Comparison of ENCODE assay signal across 11 mouse cellular contexts in genomic region chr13:45165159-45165558, GRCm38 (mm10).
DNase-seq lines count a peak whose midpoint lies in the region; ATAC-seq and TF ChIP-seq lines count a peak whose summit lies in the region.
"Had no signal": no experiment of that assay in that cellular context is flagged by ENCODE, and none has a peak within 500 bp of the region (broad histone marks: within the 10 kb centered on the region; RNA-seq: fewer than 3 reads in every experiment).

No protein-coding gene starts in this region.

- H3K27me3 ChIP-seq in heart, postnatal 0 days (ENCODE audit: control insufficient read depth, insufficient read depth, low read length) = no peaks in the 10 kb centered on the region
- H3K27me3 ChIP-seq in lung, postnatal 0 days (replicated peaks; ENCODE audit: insufficient read depth, low read length) = no peaks in the 10 kb centered on the region
- peaks cover 24% of the 10 kb centered on the region for H3K27me3 ChIP-seq in G1E (ENCODE audit: insufficient read depth, low read length)
- no peaks in the 10 kb centered on the region; the same call in 1 of the 2 replicates for H3K27me3 ChIP-seq in small intestine, adult 2 months (ENCODE audit: control insufficient read depth, insufficient read depth, low read length)
- H3K27me3 ChIP-seq in neural tube, embryonic 15.5 days (replicated peaks) = no peaks in the 10 kb centered on the region
- H3K27me3 ChIP-seq: heart, embryonic 13.5 days had no signal

- peak; percentile 36; the same call in 1 of the 2 replicates for TF ChIP-seq CTCF in heart, postnatal 0 days (IDR thresholded peaks at IDR 0.05; ENCODE audit: low read depth)
- peak; percentile 55 for TF ChIP-seq CTCF in lung, postnatal 0 days (IDR thresholded peaks at IDR 0.05)
- TF ChIP-seq CTCF in G1E (IDR thresholded peaks at IDR 0.05; ENCODE audit: low read depth, low read length) = 0 out of 2 replicates have a peak, but pooled peaks have one; percentile 5
- TF ChIP-seq CTCF in small intestine, adult 2 months (IDR thresholded peaks at IDR 0.05; ENCODE audit: extremely low read depth, insufficient read length, insufficient replicate concordance, low read depth, low read length) = peak; percentile 46; the same call in 1 of the 2 replicates

- no peaks in the 10 kb centered on the region for H3K4me1 ChIP-seq in heart, postnatal 0 days (ENCODE audit: control insufficient read depth, insufficient read depth)
- no peaks in the 10 kb centered on the region for H3K4me1 ChIP-seq in lung, postnatal 0 days (ENCODE audit: insufficient read depth, low read depth, low read length)
- no peaks in the 10 kb centered on the region for H3K4me1 ChIP-seq in G1E (ENCODE audit: insufficient read depth, low read depth, low read length)
- no peaks in the 10 kb centered on the region for H3K4me1 ChIP-seq in small intestine, adult 2 months (ENCODE audit: control insufficient read depth, insufficient read depth, insufficient read length, low read length)
- H3K4me1 ChIP-seq in neural tube, embryonic 15.5 days = peaks cover 4% of the 10 kb centered on the region; the same call in 1 of the 2 replicates
- H3K4me1 ChIP-seq: heart, embryonic 13.5 days had no signal

- no peak overlapping the region for H3K4me3 ChIP-seq in heart, postnatal 0 days (ENCODE audit: low read depth, low read length)
- no peak overlapping the region for H3K4me3 ChIP-seq in lung, postnatal 0 days (ENCODE audit: low read depth, low read length)
- no peak overlapping the region for H3K4me3 ChIP-seq in G1E (ENCODE audit: low read depth, low read length)
- H3K4me3 ChIP-seq in small intestine, adult 2 months (ENCODE audit: low read depth, low read length) = no peak overlapping the region
- H3K4me3 ChIP-seq in neural tube, embryonic 15.5 days (replicated peaks) = no peak overlapping the region
- H3K4me3 ChIP-seq: heart, embryonic 13.5 days had no signal

- no peak overlapping the region for H3K4me2 ChIP-seq in heart, postnatal 0 days (ENCODE audit: low read depth, low read length)
- H3K4me2 ChIP-seq in lung, postnatal 0 days (replicated peaks; ENCODE audit: low read depth, low read length) = no peak overlapping the region
- H3K4me2 ChIP-seq in neural tube, embryonic 15.5 days = no peak overlapping the region
- H3K4me2 ChIP-seq: heart, embryonic 13.5 days had no signal

- TF ChIP-seq EP300 in heart, postnatal 0 days (IDR thresholded peaks at IDR 0.05; ENCODE audit: low read depth) = no peak
- no peak for TF ChIP-seq EP300 in lung, postnatal 0 days (IDR thresholded peaks at IDR 0.05)

- no peak for ATAC-seq in heart, postnatal 0 days (ENCODE audit: insufficient read depth, low read depth)
- no peak for ATAC-seq in lung, postnatal 0 days
- no peak for ATAC-seq in G1E (ENCODE audit: extremely low read depth, insufficient number of reproducible peaks, low FRiP score, poor library complexity, severe bottlenecking)
- ATAC-seq in neural tube, embryonic 15.5 days (ENCODE audit: low FRiP score) = no peak

- intact Hi-C loops in heart, postnatal 25 days (cut with DNase I) = loop anchor here (10.0 kb wide), 1 partner anchor 280 kb away; no protein-coding TSS in a partner anchor

- DNase-seq in heart, postnatal 0 days (ENCODE audit: low spot score) = no peak
- no peak for DNase-seq in heart, postnatal 25 days (ENCODE audit: low spot score)
- no peak for DNase-seq in lung, postnatal 0 days (ENCODE audit: low spot score)
- no peak for DNase-seq in lung, postnatal 25 days (ENCODE audit: low spot score)
- DNase-seq in G1E (ENCODE audit: low spot score) = no peak
- DNase-seq in layer of hippocampus, adult 9-10 months (ENCODE audit: low spot score) = no peak
- DNase-seq: cerebellum, adult 11-12 months; right cerebral cortex, postnatal 25 days had no signal

- H3K9ac ChIP-seq in heart, postnatal 0 days (replicated peaks; ENCODE audit: low read depth, low read length) = no peak overlapping the region
- H3K9ac ChIP-seq in lung, postnatal 0 days (replicated peaks; ENCODE audit: low read depth) = no peak overlapping the region
- no peak overlapping the region for H3K9ac ChIP-seq in neural tube, embryonic 15.5 days (replicated peaks)
- H3K9ac ChIP-seq: heart, embryonic 13.5 days had no signal

- H3K27ac ChIP-seq in heart, postnatal 0 days (ENCODE audit: low read depth) = no peak overlapping the region
- no peak overlapping the region for H3K27ac ChIP-seq in lung, postnatal 0 days (ENCODE audit: low read length)
- no peak overlapping the region for H3K27ac ChIP-seq in small intestine, adult 2 months (ENCODE audit: insufficient read depth, low read depth, low read length)
- no peak overlapping the region for H3K27ac ChIP-seq in neural tube, embryonic 15.5 days (replicated peaks)
- H3K27ac ChIP-seq: heart, embryonic 13.5 days had no signal

- H3K36me3 ChIP-seq in heart, postnatal 0 days (replicated peaks; ENCODE audit: control insufficient read depth, insufficient read depth, low read length) = no peaks in the 10 kb centered on the region
- no peaks in the 10 kb centered on the region for H3K36me3 ChIP-seq in lung, postnatal 0 days (ENCODE audit: insufficient read depth, low read length)
- no peaks in the 10 kb centered on the region for H3K36me3 ChIP-seq in G1E (replicated peaks)
- no peaks in the 10 kb centered on the region for H3K36me3 ChIP-seq in small intestine, adult 2 months (ENCODE audit: control insufficient read depth, insufficient read depth, low read length)
- H3K36me3 ChIP-seq in neural tube, embryonic 15.5 days = no peaks in the 10 kb centered on the region
- H3K36me3 ChIP-seq: heart, embryonic 13.5 days had no signal

- 80% methylated on average over 3 of the region's 3 CpGs for WGBS in heart, postnatal 0 days
- 77% methylated on average over 3 of the region's 3 CpGs for WGBS in lung, postnatal 0 days
- WGBS in small intestine, adult 2 months = 85% methylated on average over 3 of the region's 3 CpGs
- WGBS in neural tube, embryonic 15.5 days = 90% methylated on average over 3 of the region's 3 CpGs

- no peaks in the 10 kb centered on the region for H3K9me3 ChIP-seq in heart, postnatal 0 days (replicated peaks; ENCODE audit: control insufficient read depth, low read length)
- H3K9me3 ChIP-seq in lung, postnatal 0 days (ENCODE audit: low read length) = no peaks in the 10 kb centered on the region
- no peaks in the 10 kb centered on the region for H3K9me3 ChIP-seq in G1E (replicated peaks)
- H3K9me3 ChIP-seq in neural tube, embryonic 15.5 days (replicated peaks) = no peaks in the 10 kb centered on the region
- H3K9me3 ChIP-seq: heart, embryonic 13.5 days had no signal

- TF ChIP-seq POLR2A in small intestine, adult 2 months (IDR thresholded peaks at IDR 0.05; ENCODE audit: low read depth, low read length) = no peak

Comparison
In these comparisons a context has a peak if more than half of its experiments do, and no peak if none do; other contexts are left out.
1. CTCF ChIP-seq: peak in every context shown above with its lines; median percentile 55 in lung, postnatal 0 days; 46 in small intestine, adult 2 months; 36 in heart, postnatal 0 days; 5 in G1E.